Mouse (Mus musculus) mammary gland, adult 2 months (tissue): ENCODE measurements around the gene Rdh5. TPM values are rescaled to one million over a fixed set of nuclear protein-coding genes. Genes with fewer than 3 reads are reported as not detected.

Source experiments
- polyA plus RNA-seq: library from polyadenylated mRNA; depleted of rRNA; stranded (reverse); fragments of >200 nt; gene quantifications from 2 replicates; pipeline ENCODE4 v1.2.3, GENCODE M21; 2012; ENCODE audit warnings: low replicate concordance; rRNA removed

Gene Rdh5
- 36.7 and 39.7 TPM in 2 replicates for polyA plus RNA-seq

GRCm38 (mm10) chr10:128922822-128923012 lies at the start of gene Rdh5:
Rdh5 (minus strand) TSS chr10:128922888.

GRCm38 (mm10) chr10:128960590-128961584 lies 38.2 kb upstream of the Rdh5 start, which contains the start of gene Mettl7b:
Mettl7b (minus strand) TSS chr10:128960988.

GRCm38 (mm10) chr10:128933574-128933973 lies 10.9 kb upstream of the Rdh5 start, which contains the start of gene Itga7:
Itga7 (plus strand) TSS chr10:128933818.

GRCm38 (mm10) chr10:128923935-128924334 lies 1.2 kb upstream of the Rdh5 start, which contains the start of gene Bloc1s1:
Bloc1s1 (minus strand) TSS chr10:128924035.

GRCm38 (mm10) chr10:128900698-128901097 lies 22.0 kb downstream of the Rdh5 start, which contains the start of gene Cd63:
Cd63 (plus strand) TSS chr10:128900989.

GRCm38 (mm10) chr10:128891296-128892094 lies 31.2 kb downstream of the Rdh5 start, which contains the start of gene Gdf11:
Gdf11 (minus strand) TSS chr10:128891718.

Other genes starting within 250 kb of the Rdh5 start
- gene Suox, start 248.8 kb downstream of the Rdh5 start, polyA plus RNA-seq: 15.0 and 36.9 TPM in 2 replicates
- 65.8 and 127 TPM in 2 replicates for gene Rab5b, start 226.6 kb downstream of the Rdh5 start, polyA plus RNA-seq
- gene Pmel, start 218.7 kb downstream of the Rdh5 start, polyA plus RNA-seq: 1.0 and 2.3 TPM in 2 replicates
- gene Cdk2, start 217.9 kb downstream of the Rdh5 start, polyA plus RNA-seq: 18.0 and 31.1 TPM in 2 replicates
- 113 and 118 TPM in 2 replicates for gene Dgka, start 178.0 kb downstream of the Rdh5 start, polyA plus RNA-seq
- 21.3 and 30.1 TPM in 2 replicates for gene Pym1, start 175.0 kb downstream of the Rdh5 start, polyA plus RNA-seq
- gene Mmp19, start 132.0 kb downstream of the Rdh5 start, polyA plus RNA-seq: 27.6 and 57.1 TPM in 2 replicates
- 11.9 and 12.7 TPM in 2 replicates for gene Dnajc14, start 118.8 kb downstream of the Rdh5 start, polyA plus RNA-seq
- 26.8 and 30.4 TPM in 2 replicates for gene Tmem198b, start 118.5 kb downstream of the Rdh5 start, polyA plus RNA-seq
- 3.2 and 13.4 TPM in 2 replicates for gene Sarnp, start 105.6 kb downstream of the Rdh5 start, polyA plus RNA-seq
- gene Ormdl2, start 101.2 kb downstream of the Rdh5 start, polyA plus RNA-seq: 33.3 and 73.8 TPM in 2 replicates
- 3.6 and 4.9 TPM in 2 replicates for gene Gdf11, start 31.2 kb downstream of the Rdh5 start, polyA plus RNA-seq
- 91.7 and 140 TPM in 2 replicates for gene Cd63, start 21.9 kb downstream of the Rdh5 start, polyA plus RNA-seq
- gene Bloc1s1, start 1.1 kb upstream of the Rdh5 start, polyA plus RNA-seq: 183 and 190 TPM in 2 replicates
- 89.8 and 101 TPM in 2 replicates for gene Itga7, start 10.9 kb upstream of the Rdh5 start, polyA plus RNA-seq
- gene Mettl7b, start 38.1 kb upstream of the Rdh5 start, polyA plus RNA-seq: 3.5 and 4.1 TPM in 2 replicates
- gene Olfr9, start 66.5 kb upstream of the Rdh5 start, polyA plus RNA-seq: not detected in 2 replicates
- gene Olfr763, start 87.9 kb upstream of the Rdh5 start, polyA plus RNA-seq: not detected in 2 replicates
- gene Olfr764-ps1, start 117.0 kb upstream of the Rdh5 start, polyA plus RNA-seq: not detected in 2 replicates
- not detected in 2 replicates for gene Olfr765, start 127.1 kb upstream of the Rdh5 start, polyA plus RNA-seq
- gene Olfr766-ps1, start 146.1 kb upstream of the Rdh5 start, polyA plus RNA-seq: not detected in 2 replicates
- not detected in 2 replicates for gene Olfr767, start 160.0 kb upstream of the Rdh5 start, polyA plus RNA-seq
- gene Olfr768, start 176.5 kb upstream of the Rdh5 start, polyA plus RNA-seq: not detected in 2 replicates
- not detected in 2 replicates for gene Olfr769, start 195.0 kb upstream of the Rdh5 start, polyA plus RNA-seq
- not detected in 2 replicates for gene Olfr770, start 216.1 kb upstream of the Rdh5 start, polyA plus RNA-seq
- not detected in 2 replicates for gene Olfr771, start 241.9 kb upstream of the Rdh5 start, polyA plus RNA-seq